Mouse (Mus musculus) megakaryocyte, embryonic 14.5 days (primary cell): ENCODE results near the gene Tmem120b. TPM values are rescaled to one million over a fixed set of nuclear protein-coding genes. Genes with fewer than 3 reads are reported as not detected.

Experiments used
- H3K27me3 ChIP-seq: replicated peaks from 2 replicates; pipeline ENCODE3; 2012; ENCODE audit warnings: inconsistent platforms
- H3K36me3 ChIP-seq: replicated peaks from 2 replicates; pipeline ENCODE3; 2012; ENCODE audit warnings: low read length, inconsistent platforms, mixed read lengths
- H3K4me1 ChIP-seq: 2 replicates; pipeline ENCODE4 v1.6.1; 2012; ENCODE audit warnings: inconsistent platforms
- H3K4me3 ChIP-seq: replicated peaks from 2 replicates; pipeline ENCODE3; 2012; ENCODE audit warnings: moderate library complexity, mild to moderate bottlenecking, inconsistent platforms
- H3K9me3 ChIP-seq: 2 replicates; pipeline ENCODE4 v1.6.1; 2012; ENCODE audit warnings: inconsistent platforms
- FLI1 ChIP-seq: IDR thresholded peaks from 2 replicates; pipeline ENCODE4 v1.6.1; 2012; ENCODE audit warnings: low read length, inconsistent platforms, mixed read lengths
- GATA1 ChIP-seq: IDR thresholded peaks from 3 replicates; pipeline ENCODE4 v1.6.1; 2012; ENCODE audit warnings: mixed read lengths, low read length, inconsistent platforms, borderline replicate concordance
- polyA plus RNA-seq: library from polyadenylated mRNA; stranded (reverse); fragments of >175 nt; gene quantifications from 2 replicates; pipeline ENCODE4 v1.2.3, GENCODE M21; 2012; ENCODE audit warnings: low replicate concordance; ENCODE audit not compliant: insufficient read depth

The Tmem120b gene
- polyA plus RNA-seq, 1 experiment = 6.9 TPM

- TF ChIP-seq FLI1 (no peak), GATA1 (no peak)
- Histone ChIP-seq H3K27me3 (no peaks in the 10 kb centered on the region), H3K4me3 (no peak overlapping the region), H3K36me3 (peaks cover 19% of the 10 kb centered on the region), H3K4me1 (peaks cover 37% of the 10 kb centered on the region), H3K9me3 (peaks cover 14% of the 10 kb centered on the region)
These were observed 18.3 kb downstream of the Tmem120b start for GRCm38 (mm10) chr5:123086501-123086900.

GRCm38 (mm10) chr5:123088784-123089183 is 20.6 kb downstream of the Tmem120b start:
- Histone ChIP-seq H3K4me1 (peaks cover 42% of the 10 kb centered on the region), H3K4me3 (no peak overlapping the region), H3K9me3 (peaks cover 14% of the 10 kb centered on the region), H3K36me3 (peaks cover 19% of the 10 kb centered on the region), H3K27me3 (no peaks in the 10 kb centered on the region)
- TF ChIP-seq GATA1 = no peak
- no peak for TF ChIP-seq FLI1

- Histone ChIP-seq H3K9me3 (peaks cover 14% of the 10 kb centered on the region), H3K36me3 (peaks cover 19% of the 10 kb centered on the region), H3K27me3 (no peaks in the 10 kb centered on the region), H3K4me1 (peaks cover 43% of the 10 kb centered on the region), H3K4me3 (no peak overlapping the region)
- TF ChIP-seq GATA1 (no peak), FLI1 (no peak)
These were observed 22.5 kb downstream of the Tmem120b start for GRCm38 (mm10) chr5:123090560-123091306.

GRCm38 (mm10) chr5:123093077-123093633 is 24.9 kb downstream of the Tmem120b start:
- Histone ChIP-seq H3K9me3 (peaks cover 14% of the 10 kb centered on the region), H3K27me3 (no peaks in the 10 kb centered on the region), H3K36me3 (peaks cover 21% of the 10 kb centered on the region), H3K4me1 (peaks cover 42% of the 10 kb centered on the region), H3K4me3 (no peak overlapping the region)
- TF ChIP-seq FLI1 (no peak), GATA1 (no peak)

- Histone ChIP-seq H3K27me3 (no peaks in the 10 kb centered on the region), H3K4me1 (peaks cover 31% of the 10 kb centered on the region), H3K4me3 (no peak overlapping the region), H3K9me3 (peaks cover 8% of the 10 kb centered on the region), H3K36me3 (peaks cover 18% of the 10 kb centered on the region)
- TF ChIP-seq GATA1 (no peak), FLI1 (no peak)
These were observed 26.2 kb downstream of the Tmem120b start for GRCm38 (mm10) chr5:123094238-123094991.

GRCm38 (mm10) chr5:123096299-123096698 is 28.1 kb downstream of the Tmem120b start:
- Histone ChIP-seq H3K4me3 (no peak overlapping the region), H3K4me1 (peaks cover 29% of the 10 kb centered on the region)

GRCm38 (mm10) chr5:123098487-123098886 is 30.3 kb downstream of the Tmem120b start:
- Histone ChIP-seq H3K36me3 (peaks cover 44% of the 10 kb centered on the region), H3K9me3 (no peaks in the 10 kb centered on the region), H3K4me3 (no peak overlapping the region), H3K4me1 (peaks cover 37% of the 10 kb centered on the region), H3K27me3 (no peaks in the 10 kb centered on the region)
- no peak for TF ChIP-seq GATA1

More at GRCm38 (mm10) chr5:123096299-123096698, 28.1 kb downstream of the Tmem120b start:
- no peaks in the 10 kb centered on the region for H3K27me3 ChIP-seq
- peaks cover 27% of the 10 kb centered on the region for H3K36me3 ChIP-seq
- no peak for TF ChIP-seq FLI1
- no peak for TF ChIP-seq GATA1
- H3K9me3 ChIP-seq = no peaks in the 10 kb centered on the region

- TF ChIP-seq FLI1 (no peak), GATA1 (no peak)
- H3K36me3 ChIP-seq = peaks cover 70% of the 10 kb centered on the region
- H3K4me1 ChIP-seq = peaks cover 41% of the 10 kb centered on the region
- no peaks in the 10 kb centered on the region for H3K9me3 ChIP-seq
- H3K4me3 ChIP-seq = peak overlapping the region; percentile 74
- H3K27me3 ChIP-seq = peaks cover 3% of the 10 kb centered on the region
These were observed 34.2 kb downstream of the Tmem120b start for GRCm38 (mm10) chr5:123102376-123102775.

- Histone ChIP-seq H3K36me3 (peaks cover 64% of the 10 kb centered on the region), H3K9me3 (no peaks in the 10 kb centered on the region), H3K4me3 (no peak overlapping the region), H3K27me3 (peaks cover 3% of the 10 kb centered on the region), H3K4me1 (peaks cover 36% of the 10 kb centered on the region)
- TF ChIP-seq FLI1 (no peak), GATA1 (no peak)
These were observed 35.3 kb downstream of the Tmem120b start for GRCm38 (mm10) chr5:123103556-123103955.

- Histone ChIP-seq H3K36me3 (peaks cover 58% of the 10 kb centered on the region), H3K27me3 (peaks cover 3% of the 10 kb centered on the region), H3K4me1 (peaks cover 46% of the 10 kb centered on the region), H3K9me3 (no peaks in the 10 kb centered on the region), H3K4me3 (no peak overlapping the region)
- no peak for TF ChIP-seq GATA1
- no peak for TF ChIP-seq FLI1
These were observed 36.6 kb downstream of the Tmem120b start for GRCm38 (mm10) chr5:123104769-123105168.
